Mouse (Mus musculus) ES-Bruce4 (cell line): ENCODE measurements at regions not wholly inside any gene's neighbourhood (a gene's known extent, or its start where the extent isn't known, plus 50 kb on each side); places are given as distances from the start of the nearest gene placed in this dataset.
"Not testable (repeated sequence)": the region's sequence is repeated elsewhere in the genome, so short reads cannot be mapped to it uniquely, and the experiment has no call there.

Experiments used
- H3K27ac ChIP-seq: 2 replicates; pipeline ENCODE4 v1.5.1; 2012; ENCODE audit warnings: low read length, inconsistent platforms; ENCODE audit not compliant: insufficient read depth
- H3K27me3 ChIP-seq: 2 replicates; pipeline ENCODE4 v1.6.1; 2012; ENCODE audit warnings: mild to moderate bottlenecking, low read length, inconsistent platforms; ENCODE audit not compliant: control insufficient read depth, poor library complexity, insufficient read depth, severe bottlenecking
- H3K36me3 ChIP-seq: 2 replicates; pipeline ENCODE4 v1.6.1; 2012; ENCODE audit warnings: inconsistent platforms, mild to moderate bottlenecking, low read length, moderate library complexity; ENCODE audit not compliant: control insufficient read depth, poor library complexity, insufficient read depth, severe bottlenecking
- H3K4me1 ChIP-seq: one replicate; pipeline ENCODE4 v1.8.1; 2011; ENCODE audit warnings: low read length; ENCODE audit not compliant: control insufficient read depth, insufficient read depth
- H3K4me3 ChIP-seq: 2 replicates; pipeline ENCODE4 v1.5.1; 2011; ENCODE audit warnings: low read depth, mild to moderate bottlenecking, low read length
- H3K9ac ChIP-seq: 2 replicates; pipeline ENCODE4 v1.6.1; 2012; ENCODE audit warnings: low read depth, mild to moderate bottlenecking, inconsistent platforms; ENCODE audit not compliant: poor library complexity, severe bottlenecking
- H3K9me3 ChIP-seq: replicated peaks from 2 replicates; pipeline ENCODE4 v1.6.1; 2012; ENCODE audit warnings: mild to moderate bottlenecking, low read length, inconsistent platforms; ENCODE audit not compliant: control insufficient read depth, poor library complexity, insufficient read depth, severe bottlenecking
- CTCF ChIP-seq: IDR thresholded peaks from one replicate; pipeline ENCODE4 v1.8.1; 2011; ENCODE audit warnings: low read depth, low read length
- EP300 ChIP-seq: IDR thresholded peaks from 2 replicates; pipeline ENCODE4 v1.6.1; 2011; ENCODE audit warnings: low read depth, low read length; ENCODE audit not compliant: insufficient read depth
- POLR2A ChIP-seq: IDR thresholded peaks from one replicate; pipeline ENCODE4 v1.8.1; 2011; ENCODE audit warnings: low read length; ENCODE audit not compliant: insufficient read depth

DNA sequence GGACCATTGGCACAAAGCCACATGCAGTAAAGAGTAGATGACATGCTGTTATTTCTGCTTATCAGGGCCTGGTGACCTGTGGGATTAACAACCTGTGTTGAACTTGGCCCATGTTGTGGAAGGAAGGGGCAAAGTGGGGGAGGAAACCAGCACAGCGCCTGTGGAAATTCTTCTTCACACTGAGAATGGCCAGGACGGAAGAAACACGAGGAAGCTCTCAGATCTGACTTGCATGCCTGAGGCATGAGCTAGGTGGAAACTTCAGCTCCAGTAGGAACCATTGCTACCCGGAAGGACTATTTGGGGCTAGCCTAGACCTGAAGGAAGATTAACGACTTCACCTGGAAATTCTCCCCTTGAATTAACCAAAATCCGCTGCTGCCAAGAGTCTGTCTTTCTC lies 88.5 kb upstream of the Akt3 start:
- no peaks in the 10 kb centered on the region for H3K36me3 ChIP-seq
- TF ChIP-seq POLR2A (no peak), EP300 (no peak), CTCF (no peak)
- no peak overlapping the region for H3K9ac ChIP-seq
- H3K9me3 ChIP-seq: no peaks in the 10 kb centered on the region
- H3K27me3 ChIP-seq: peaks cover 2% of the 10 kb centered on the region; the same call in 1 of the 2 replicates
- no peak overlapping the region for H3K27ac ChIP-seq
- H3K4me1 ChIP-seq: no peaks in the 10 kb centered on the region
- no peak overlapping the region for H3K4me3 ChIP-seq

DNA sequence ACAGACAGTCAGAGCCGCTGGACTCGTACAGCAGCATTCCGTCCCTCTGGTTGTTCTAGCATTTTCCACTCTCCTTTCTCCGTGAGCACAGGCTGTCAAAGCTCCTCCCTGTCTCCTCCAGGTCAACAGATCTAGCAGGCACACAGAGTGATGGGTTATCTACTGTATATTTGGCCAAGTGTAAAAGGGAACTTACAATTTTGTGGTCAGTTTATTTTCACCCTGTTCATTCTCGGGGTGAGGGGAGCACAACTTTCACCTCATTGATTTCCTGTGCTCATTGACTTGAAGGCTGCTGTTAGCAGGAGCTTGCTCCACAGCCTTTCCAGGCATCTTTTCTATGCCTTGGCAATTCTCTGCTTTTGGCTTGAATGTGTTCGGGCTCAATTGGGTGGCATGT lies 87.5 kb upstream of the Akt3 start:
- Histone ChIP-seq H3K9me3 (no peaks in the 10 kb centered on the region), H3K36me3 (no peaks in the 10 kb centered on the region), H3K9ac (no peak overlapping the region), H3K27ac (no peak overlapping the region), H3K27me3 (peaks cover 2% of the 10 kb centered on the region; the same call in 1 of the 2 replicates), H3K4me3 (no peak overlapping the region), H3K4me1 (no peaks in the 10 kb centered on the region)
- no peak for TF ChIP-seq CTCF
- TF ChIP-seq POLR2A: no peak
- TF ChIP-seq EP300: no peak

GRCm38 (mm10) chr1:177343949-177344348 lies 85.9 kb upstream of the Akt3 start:
- TF ChIP-seq EP300 (no peak), POLR2A (no peak), CTCF (no peak)
- H3K27me3 ChIP-seq: peaks cover 2% of the 10 kb centered on the region; the same call in 1 of the 2 replicates
- H3K9ac ChIP-seq: no peak overlapping the region
- no peaks in the 10 kb centered on the region for H3K4me1 ChIP-seq
- H3K4me3 ChIP-seq: no peak overlapping the region
- H3K36me3 ChIP-seq: no peaks in the 10 kb centered on the region
- H3K9me3 ChIP-seq: no peaks in the 10 kb centered on the region
- H3K27ac ChIP-seq: no peak overlapping the region

GRCm38 (mm10) chr1:177343121-177343520 lies 85.1 kb upstream of the Akt3 start:
- no peak for TF ChIP-seq CTCF
- no peak for TF ChIP-seq POLR2A
- TF ChIP-seq EP300: no peak

GRCm38 (mm10) chr1:177340232-177340631 lies 82.2 kb upstream of the Akt3 start:
- H3K36me3 ChIP-seq: no peaks in the 10 kb centered on the region
- no peak overlapping the region for H3K9ac ChIP-seq
- TF ChIP-seq CTCF (no peak), EP300 (no peak), POLR2A (no peak)
- H3K9me3 ChIP-seq: no peaks in the 10 kb centered on the region
- no peaks in the 10 kb centered on the region for H3K27me3 ChIP-seq
- H3K4me1 ChIP-seq: no peaks in the 10 kb centered on the region
- H3K27ac ChIP-seq: no peak overlapping the region
- H3K4me3 ChIP-seq: no peak overlapping the region

More at GRCm38 (mm10) chr1:177343121-177343520, 85.1 kb upstream of the Akt3 start:
- Histone ChIP-seq H3K27me3 (peaks cover 2% of the 10 kb centered on the region; the same call in 1 of the 2 replicates), H3K9ac (no peak overlapping the region), H3K27ac (no peak overlapping the region), H3K9me3 (no peaks in the 10 kb centered on the region), H3K36me3 (no peaks in the 10 kb centered on the region), H3K4me3 (no peak overlapping the region), H3K4me1 (no peaks in the 10 kb centered on the region)

- not testable (repeated sequence) for H3K9me3 ChIP-seq, H3K4me1 ChIP-seq, H3K27ac ChIP-seq, H3K27me3 ChIP-seq, H3K36me3 ChIP-seq
- H3K4me3 ChIP-seq: peak overlapping the region; percentile 45
- H3K9ac ChIP-seq: 0 out of 2 replicates have a peak overlapping the region, but pooled peaks have one; percentile 34
Measured at GRCm38 (mm10) chr1:177339207-177339787, 81.3 kb upstream of the Akt3 start.
